Mouse (Mus musculus) bone marrow macrophage, adult 2 months (primary cell): ENCODE measurements around the gene Gng2.

Experiments
- CTCF ChIP-seq: IDR thresholded peaks from 2 replicates; pipeline ENCODE4 v1.5.1; 2012; ENCODE audit warnings: low read depth, mild to moderate bottlenecking, low read length, moderate library complexity
- POLR2A ChIP-seq: IDR thresholded peaks from 2 replicates; pipeline ENCODE4 v1.6.1; 2012; ENCODE audit warnings: mild to moderate bottlenecking, low read depth, low read length, borderline replicate concordance

DNA sequence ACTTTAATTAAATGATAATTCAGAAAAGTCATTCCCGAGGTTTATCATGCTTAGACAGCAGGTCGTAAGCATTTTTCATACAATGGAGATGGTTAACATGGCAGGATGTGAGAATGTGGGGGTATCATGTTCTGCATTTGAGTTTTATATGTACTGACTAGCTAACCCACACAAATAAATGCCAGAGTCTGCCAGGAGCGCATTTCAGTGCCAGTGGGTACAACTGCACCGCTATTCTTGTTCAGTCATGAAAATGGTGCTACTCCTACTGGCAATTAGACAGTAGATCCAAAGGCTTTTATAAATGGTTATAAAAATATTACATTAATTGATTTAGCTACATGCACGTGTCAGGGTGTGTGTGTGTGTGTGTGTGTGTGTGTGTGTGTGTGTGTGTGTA lies 38.9 kb downstream of the Gng2 start:
- no peak for TF ChIP-seq CTCF
- no peak for TF ChIP-seq POLR2A
